Mouse (Mus musculus) bone marrow, adult 2 months (tissue): ENCODE data around the gene Elovl5. TPM values are rescaled to one million over a fixed set of nuclear protein-coding genes. Genes with fewer than 3 reads are reported as not detected.

Source experiments
- H3K27ac ChIP-seq: fragments of 200-500 bp; 2 replicates; pipeline ENCODE4 v1.5.1; 2012; ENCODE audit warnings: low read depth, mild to moderate bottlenecking, control low read depth, inconsistent platforms, low read length; ENCODE audit not compliant: control insufficient read depth, poor library complexity, insufficient read depth
- H3K4me1 ChIP-seq: fragments of 200-500 bp; 2 replicates; pipeline ENCODE4 v1.6.1; 2011; ENCODE audit warnings: low read length; ENCODE audit not compliant: control insufficient read depth, insufficient read depth
- H3K4me3 ChIP-seq: fragments of 200-500 bp; replicated peaks from 2 replicates; pipeline ENCODE3; 2011; ENCODE audit warnings: mild to moderate bottlenecking, low read depth, low read length, control low read depth; ENCODE audit not compliant: control insufficient read depth
- CTCF ChIP-seq: fragments of 200-500 bp; IDR thresholded peaks from 2 replicates; pipeline ENCODE4 v1.5.1; 2011; ENCODE audit warnings: low read length, control low read depth; ENCODE audit not compliant: control insufficient read depth, insufficient read depth
- POLR2A ChIP-seq: fragments of 200-500 bp; IDR thresholded peaks from 2 replicates; pipeline ENCODE4 v1.6.1; 2011; ENCODE audit warnings: low read depth, mild to moderate bottlenecking, control low read depth, low read length, borderline replicate concordance; ENCODE audit not compliant: control insufficient read depth
- WGBS: fragments of 180-500 bp; shearing (Covaris S2); methylation state at CpG from one replicate; pipeline ENCODE4 v1.1.7; 2018; 5-methylcytosine and 5-hydroxymethylcytosine counted together
- polyA plus RNA-seq: library from polyadenylated mRNA; stranded (reverse); fragments of >200 nt; gene quantifications from 2 replicates; pipeline ENCODE4 v1.2.4, GENCODE M21; 2011; ENCODE audit warnings: low replicate concordance; ENCODE audit not compliant: missing spikeins, insufficient read depth, insufficient read length

Elovl5 gene
- polyA plus RNA-seq, 1 experiment: 13.7 TPM

- WGBS: 82% methylated on average over 10 of the region's 10 CpGs
- Histone ChIP-seq H3K4me3 (no peak overlapping the region), H3K4me1 (peaks cover 4% of the 10 kb centered on the region), H3K27ac (no peak overlapping the region)
- no peak for TF ChIP-seq CTCF
- no peak for TF ChIP-seq POLR2A
Measured at GRCm38 (mm10) chr9:77942411-77942810, 25.2 kb downstream of the Elovl5 start.

GRCm38 (mm10) chr9:77943316-77943715, 26.2 kb downstream of the Elovl5 start:
- H3K4me1 ChIP-seq: peaks cover 4% of the 10 kb centered on the region
- H3K4me3 ChIP-seq: no peak overlapping the region
- no peak overlapping the region for H3K27ac ChIP-seq
- 44% methylated on average over 2 of the region's 2 CpGs for WGBS
- no peak for TF ChIP-seq POLR2A
- no peak for TF ChIP-seq CTCF

DNA sequence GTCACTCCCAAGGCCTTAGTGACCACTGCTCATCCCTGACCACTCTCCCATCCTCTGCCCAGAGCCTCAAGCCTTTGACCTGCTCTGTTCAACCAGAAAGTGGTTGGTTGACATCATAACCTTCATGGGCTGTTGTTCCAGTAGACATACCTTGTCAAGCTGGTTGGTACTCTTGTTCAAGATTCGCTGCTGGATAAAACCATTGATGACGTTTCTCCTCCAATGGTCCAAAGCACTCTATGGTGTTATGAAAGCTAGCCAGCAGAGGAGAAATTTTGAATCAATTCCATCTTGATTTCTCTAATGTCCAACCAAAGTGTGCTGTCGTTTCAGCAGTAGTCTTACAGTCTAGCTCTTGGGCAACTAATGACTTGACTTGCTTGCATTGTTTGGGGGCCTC, 27.0 kb downstream of the Elovl5 start:
- peaks cover 4% of the 10 kb centered on the region for H3K4me1 ChIP-seq
- H3K27ac ChIP-seq: no peak overlapping the region
- WGBS: 68% methylated on average over 3 of the region's 3 CpGs
- H3K4me3 ChIP-seq: no peak overlapping the region
- no peak for TF ChIP-seq POLR2A
- no peak for TF ChIP-seq CTCF

- TF ChIP-seq CTCF (no peak), POLR2A (no peak)
- no peak overlapping the region for H3K27ac ChIP-seq
- peaks cover 3% of the 10 kb centered on the region for H3K4me1 ChIP-seq
- 75% methylated on average over 6 of the region's 6 CpGs for WGBS
- no peak overlapping the region for H3K4me3 ChIP-seq
Measured at GRCm38 (mm10) chr9:77945792-77946666, 28.9 kb downstream of the Elovl5 start.

DNA sequence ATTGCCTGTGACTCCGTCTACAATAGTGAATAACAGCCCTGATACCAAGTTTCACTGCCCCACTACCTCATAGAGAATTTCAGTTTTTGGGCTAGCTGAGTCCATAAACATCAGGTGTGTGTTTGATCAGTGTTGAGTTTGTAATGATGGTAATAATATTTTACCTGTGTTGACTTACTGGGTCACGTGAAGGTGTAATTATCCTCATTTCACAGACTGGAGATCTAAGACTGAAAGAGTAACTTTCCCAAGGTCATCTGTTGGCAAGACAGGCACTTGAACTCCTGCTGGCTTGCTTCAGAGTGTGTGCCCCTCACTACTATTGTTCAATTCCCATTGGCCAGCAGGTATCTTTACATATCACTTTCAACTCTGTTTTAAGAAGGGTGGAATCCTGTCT, 31.1 kb downstream of the Elovl5 start:
- TF ChIP-seq CTCF (no peak), POLR2A (no peak)
- Histone ChIP-seq H3K4me1 (peaks cover 3% of the 10 kb centered on the region; the same call in 1 of the 2 replicates), H3K27ac (no peak overlapping the region), H3K4me3 (no peak overlapping the region)
- 83% methylated on average over 2 of the region's 2 CpGs for WGBS

DNA sequence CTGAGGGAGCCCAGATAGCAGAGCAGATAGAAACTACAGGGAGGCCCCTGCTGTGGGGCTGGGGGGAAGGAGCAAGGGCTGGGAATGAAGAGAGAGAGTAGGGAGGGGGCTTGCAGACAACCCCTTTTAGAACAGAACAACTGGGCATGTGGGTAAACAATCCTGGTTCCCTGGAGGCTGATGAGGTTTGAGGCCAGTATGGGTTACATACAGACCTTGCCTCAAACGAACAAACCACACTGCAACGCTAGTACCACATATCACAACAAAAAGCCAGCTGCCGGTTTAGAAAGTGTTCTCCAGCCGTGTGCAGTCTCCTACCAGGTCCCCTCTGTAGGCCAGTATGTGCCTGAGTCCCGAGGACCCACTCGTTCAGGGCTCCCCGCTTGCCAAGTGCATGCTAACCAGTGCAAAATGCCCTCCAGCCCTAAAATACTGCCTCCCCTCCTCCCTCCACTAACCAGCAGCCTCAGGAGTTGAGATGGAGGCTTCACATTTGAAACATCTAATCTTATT, 32.6 kb downstream of the Elovl5 start:
- Histone ChIP-seq H3K4me3 (no peak overlapping the region), H3K27ac (no peak overlapping the region), H3K4me1 (peaks cover 2% of the 10 kb centered on the region; the same call in 1 of the 2 replicates)
- TF ChIP-seq CTCF: no peak
- no peak for TF ChIP-seq POLR2A
- WGBS: 61% methylated on average over 7 of the region's 7 CpGs

- peaks cover 4% of the 10 kb centered on the region for H3K4me1 ChIP-seq
- H3K27ac ChIP-seq: no peak overlapping the region
- no peak for TF ChIP-seq POLR2A
- TF ChIP-seq CTCF: no peak
- H3K4me3 ChIP-seq: no peak overlapping the region
- WGBS: 81% methylated on average over 7 of the region's 7 CpGs
Measured at GRCm38 (mm10) chr9:77950841-77951475, 33.8 kb downstream of the Elovl5 start.

DNA sequence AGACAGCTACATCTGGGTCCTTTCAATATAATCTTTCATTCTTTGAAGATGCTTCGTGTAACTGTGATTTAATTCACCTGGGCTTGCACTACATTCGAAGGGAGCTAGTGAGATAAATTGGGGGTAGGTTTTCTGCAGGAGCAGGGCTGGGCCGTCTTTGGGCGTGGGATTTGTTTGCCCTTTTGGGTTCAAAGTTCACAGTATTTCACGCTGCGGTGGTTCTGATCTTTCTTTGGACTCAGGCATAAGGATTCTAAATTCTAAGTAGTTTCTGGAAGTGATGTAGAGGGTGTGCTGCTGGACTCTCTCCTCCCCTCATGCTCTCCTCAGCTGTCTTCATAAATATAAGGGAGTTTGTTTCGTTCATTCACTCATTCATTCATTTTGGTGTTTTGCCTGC, 34.8 kb downstream of the Elovl5 start:
- WGBS: 81% methylated on average over 7 of the region's 7 CpGs
- Histone ChIP-seq H3K4me3 (no peak overlapping the region), H3K4me1 (peaks cover 4% of the 10 kb centered on the region), H3K27ac (no peak overlapping the region)
- TF ChIP-seq POLR2A: no peak
- TF ChIP-seq CTCF: no peak

- WGBS: 92% methylated on average over 8 of the region's 8 CpGs
- TF ChIP-seq POLR2A: no peak
- no peak for TF ChIP-seq CTCF
- Histone ChIP-seq H3K27ac (no peak overlapping the region), H3K4me1 (peaks cover 4% of the 10 kb centered on the region), H3K4me3 (no peak overlapping the region)
Measured at GRCm38 (mm10) chr9:77953053-77953452, 35.9 kb downstream of the Elovl5 start.
